Mouse (Mus musculus): ENCODE data around the gene Vps37c.

The Vps37c gene

DNA sequence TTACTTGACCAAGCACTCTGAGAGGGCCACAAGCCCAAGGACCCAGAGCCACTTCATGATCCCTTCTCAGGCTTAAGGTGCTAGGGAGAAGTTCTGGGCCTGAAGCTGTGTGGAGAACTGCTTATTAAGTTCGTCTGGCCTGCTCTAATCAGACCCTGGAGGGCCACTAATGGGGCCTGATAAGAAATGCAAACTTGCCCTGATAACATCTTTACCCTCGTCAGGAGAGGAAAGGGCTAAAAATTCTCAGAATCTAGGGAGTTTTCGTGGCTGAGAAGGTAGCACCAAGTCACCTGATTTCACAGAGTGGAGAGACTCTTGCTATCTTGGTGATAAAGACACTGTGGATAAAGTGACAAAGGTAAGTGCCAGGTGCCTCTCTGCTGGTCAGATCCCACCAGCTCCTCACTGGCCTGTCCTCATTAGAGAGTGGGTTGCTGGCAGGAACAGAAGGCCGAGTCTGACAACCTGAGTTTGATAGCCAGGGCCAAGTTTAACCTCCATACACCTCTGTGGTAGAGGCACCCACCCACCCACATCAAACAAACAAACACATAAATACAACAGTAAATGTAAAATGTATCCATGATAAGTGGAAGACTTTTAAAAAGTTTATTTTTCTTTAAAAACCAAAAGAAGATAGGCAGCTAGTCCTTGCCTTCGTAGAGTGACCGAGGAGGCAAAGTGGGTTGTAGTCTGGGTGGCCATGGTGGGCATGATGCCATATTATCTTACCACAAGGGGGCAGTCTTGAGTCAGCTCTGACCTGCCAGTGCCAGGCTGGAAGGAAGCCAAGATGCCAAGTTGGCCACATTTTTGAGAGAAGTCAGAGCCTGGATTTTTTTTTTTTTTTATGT lies 10.4 kb upstream of the Vps37c start, which contains the start of gene Pga5:
Pga5 (minus strand) TSS at position 157 of the 857 bp plus-strand sequence.
- H3K4me3 ChIP-seq (replicated peaks; ENCODE audit: low read length): no peak within 1 kb of the TSS
- no peaks in the 10 kb centered on the region for H3K9me3 ChIP-seq (ENCODE audit: low read length)
- H3K4me1 ChIP-seq (replicated peaks; ENCODE audit: low read depth, low read length): peaks cover 50% of the 10 kb centered on the region
- no peaks in the 10 kb centered on the region for H3K36me3 ChIP-seq (ENCODE audit: insufficient read depth, low read length)
- peaks cover 23% of the 10 kb centered on the region for H3K27me3 ChIP-seq (ENCODE audit: insufficient read depth, low read length)
- TF ChIP-seq NANOG (IDR thresholded peaks at IDR 0.05; ENCODE audit: borderline replicate concordance, low read length): no peak
- peak; percentile 91 for TF ChIP-seq CTCF (conservative IDR thresholded peaks at IDR 0.05; ENCODE audit: low read length)

- H3K4me1 ChIP-seq (replicated peaks; ENCODE audit: low read depth, low read length): peaks cover 45% of the 10 kb centered on the region
- peaks cover 29% of the 10 kb centered on the region for H3K27me3 ChIP-seq (ENCODE audit: insufficient read depth, low read length)
- H3K9me3 ChIP-seq (ENCODE audit: low read length): no peaks in the 10 kb centered on the region
- no peaks in the 10 kb centered on the region for H3K36me3 ChIP-seq (ENCODE audit: insufficient read depth, low read length)
- no peak overlapping the region for H3K4me3 ChIP-seq (replicated peaks; ENCODE audit: low read length)
- no peak for TF ChIP-seq CTCF (conservative IDR thresholded peaks at IDR 0.05; ENCODE audit: low read length)
- no peak for TF ChIP-seq NANOG (IDR thresholded peaks at IDR 0.05; ENCODE audit: borderline replicate concordance, low read length)
- TF ChIP-seq POU5F1 (IDR thresholded peaks at IDR 0.05; ENCODE audit: borderline replicate concordance, low read length): no peak
Observed at GRCm38 (mm10) chr19:10678772-10679067, 9.8 kb upstream of the Vps37c start.

- TF ChIP-seq POU5F1 (IDR thresholded peaks at IDR 0.05; ENCODE audit: borderline replicate concordance, low read length) (no peak), CTCF (conservative IDR thresholded peaks at IDR 0.05; ENCODE audit: low read length) (no peak), NANOG (IDR thresholded peaks at IDR 0.05; ENCODE audit: borderline replicate concordance, low read length) (no peak)
- H3K27me3 ChIP-seq (ENCODE audit: insufficient read depth, low read length): peaks cover 30% of the 10 kb centered on the region
- H3K9me3 ChIP-seq (ENCODE audit: low read length): no peaks in the 10 kb centered on the region
- no peaks in the 10 kb centered on the region for H3K36me3 ChIP-seq (ENCODE audit: insufficient read depth, low read length)
- peaks cover 16% of the 10 kb centered on the region for H3K4me1 ChIP-seq (replicated peaks; ENCODE audit: low read depth, low read length)
- no peak overlapping the region for H3K4me3 ChIP-seq (replicated peaks; ENCODE audit: low read length)
Observed at GRCm38 (mm10) chr19:10681571-10681970, 7.0 kb upstream of the Vps37c start.

DNA sequence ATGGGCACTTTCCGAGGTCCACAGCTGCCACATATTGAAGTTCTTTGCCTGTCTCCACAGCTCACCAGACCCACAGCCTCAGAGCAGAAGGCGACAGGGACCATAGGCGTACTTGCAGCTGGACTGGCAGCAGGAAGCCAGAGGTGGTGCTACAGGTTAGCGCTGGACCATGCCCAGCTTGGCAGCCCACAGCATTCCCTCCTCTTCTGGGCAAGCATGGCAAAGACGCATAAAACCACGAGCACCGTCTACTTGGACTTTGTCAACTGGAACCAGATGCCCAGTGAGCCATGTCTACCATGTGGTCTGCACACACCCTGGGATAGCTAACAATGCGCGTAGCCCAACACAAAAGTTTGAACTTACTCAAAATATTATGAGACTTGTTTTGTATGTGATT lies 3.5 kb upstream of the Vps37c start:
- TF ChIP-seq CTCF (conservative IDR thresholded peaks at IDR 0.05; ENCODE audit: low read length) (no peak), NANOG (IDR thresholded peaks at IDR 0.05; ENCODE audit: borderline replicate concordance, low read length) (no peak), POU5F1 (IDR thresholded peaks at IDR 0.05; ENCODE audit: borderline replicate concordance, low read length) (no peak)
- Histone ChIP-seq H3K36me3 (ENCODE audit: insufficient read depth, low read length) (no peaks in the 10 kb centered on the region), H3K9me3 (ENCODE audit: low read length) (no peaks in the 10 kb centered on the region), H3K27me3 (ENCODE audit: insufficient read depth, low read length) (peaks cover 24% of the 10 kb centered on the region), H3K4me3 (replicated peaks; ENCODE audit: low read length) (no peak overlapping the region), H3K4me1 (replicated peaks; ENCODE audit: low read depth, low read length) (peaks cover 22% of the 10 kb centered on the region)

- Histone ChIP-seq H3K27me3 (ENCODE audit: insufficient read depth, low read length) (peaks cover 24% of the 10 kb centered on the region), H3K9me3 (ENCODE audit: low read length) (no peaks in the 10 kb centered on the region), H3K4me1 (replicated peaks; ENCODE audit: low read depth, low read length) (peaks cover 26% of the 10 kb centered on the region), H3K36me3 (ENCODE audit: insufficient read depth, low read length) (no peaks in the 10 kb centered on the region), H3K4me3 (replicated peaks; ENCODE audit: low read length) (no peak overlapping the region)
- TF ChIP-seq POU5F1 (IDR thresholded peaks at IDR 0.05; ENCODE audit: borderline replicate concordance, low read length): no peak
- TF ChIP-seq CTCF (conservative IDR thresholded peaks at IDR 0.05; ENCODE audit: low read length): no peak
- no peak for TF ChIP-seq NANOG (IDR thresholded peaks at IDR 0.05; ENCODE audit: borderline replicate concordance, low read length)
Observed at GRCm38 (mm10) chr19:10685727-10686126, 2.8 kb upstream of the Vps37c start.

DNA sequence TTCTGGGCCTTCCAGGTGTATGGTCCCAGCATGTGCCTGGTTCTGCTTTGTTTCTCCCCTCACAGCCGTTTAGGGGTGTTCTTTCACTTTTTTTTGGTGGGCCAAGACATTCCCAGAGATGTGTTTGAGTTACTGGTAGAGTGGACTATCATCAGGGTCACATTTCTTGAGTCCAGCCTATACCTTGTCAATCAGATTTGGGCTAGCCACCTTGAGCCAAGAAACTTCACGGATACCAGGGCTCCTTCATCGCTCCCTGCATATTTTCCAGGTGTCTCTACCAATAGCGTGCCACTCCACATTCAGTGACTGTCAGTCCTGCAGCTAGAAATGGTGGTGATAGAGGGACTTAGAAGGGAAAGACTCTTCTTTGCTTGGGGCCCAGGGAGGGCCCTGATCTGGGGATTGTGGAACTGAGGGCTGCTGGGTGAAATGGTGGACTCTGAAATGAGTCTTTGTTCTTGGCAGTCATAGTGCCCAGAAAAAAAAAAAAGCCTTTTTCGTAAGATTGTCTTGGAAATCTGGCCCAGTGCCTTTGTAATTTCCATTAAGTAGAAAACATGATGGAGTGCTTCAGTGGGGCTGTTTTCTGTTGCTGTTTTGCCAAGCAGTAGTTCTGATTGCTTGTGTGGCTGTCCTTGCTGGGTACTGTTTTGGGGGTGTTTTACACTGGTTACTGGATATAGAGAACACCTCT lies 1.1 kb downstream of the Vps37c start:
- H3K9me3 ChIP-seq (ENCODE audit: low read length): no peaks in the 10 kb centered on the region
- H3K27me3 ChIP-seq (ENCODE audit: insufficient read depth, low read length): peaks cover 8% of the 10 kb centered on the region
- TF ChIP-seq POU5F1 (IDR thresholded peaks at IDR 0.05; ENCODE audit: borderline replicate concordance, low read length) (no peak), CTCF (conservative IDR thresholded peaks at IDR 0.05; ENCODE audit: low read length) (no peak), NANOG (IDR thresholded peaks at IDR 0.05; ENCODE audit: borderline replicate concordance, low read length) (no peak)
- peaks cover 44% of the 10 kb centered on the region for H3K4me1 ChIP-seq (replicated peaks; ENCODE audit: low read depth, low read length)
- H3K36me3 ChIP-seq (ENCODE audit: insufficient read depth, low read length): no peaks in the 10 kb centered on the region; the same call in 1 of the 2 replicates
- H3K4me3 ChIP-seq (replicated peaks; ENCODE audit: low read length): peak overlapping the region; percentile 98

DNA sequence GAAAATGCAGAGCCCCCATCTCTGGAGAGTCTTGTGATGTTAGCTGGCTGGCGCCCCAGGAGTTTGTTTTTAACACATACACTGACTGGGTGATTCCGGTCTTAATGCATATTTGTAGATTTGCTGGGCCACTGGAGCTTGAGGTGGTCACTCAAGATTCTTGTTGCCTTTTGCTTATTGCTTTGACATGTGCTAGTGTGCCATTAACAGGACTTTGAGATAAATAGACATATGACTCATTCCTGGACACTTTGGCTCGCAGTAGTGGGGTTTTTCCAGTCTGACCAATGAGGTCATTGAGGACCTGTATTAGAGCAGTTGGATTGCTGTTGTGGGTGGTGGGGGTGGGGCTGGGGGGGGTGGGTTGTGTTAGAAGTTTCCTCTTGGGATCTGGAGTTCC lies 1.8 kb downstream of the Vps37c start:
- H3K9me3 ChIP-seq (ENCODE audit: low read length): peaks cover 2% of the 10 kb centered on the region; the same call in 1 of the 2 replicates
- no peak overlapping the region for H3K4me3 ChIP-seq (replicated peaks; ENCODE audit: low read length)
- no peaks in the 10 kb centered on the region; the same call in 1 of the 2 replicates for H3K36me3 ChIP-seq (ENCODE audit: insufficient read depth, low read length)
- peaks cover 44% of the 10 kb centered on the region for H3K4me1 ChIP-seq (replicated peaks; ENCODE audit: low read depth, low read length)
- peaks cover 5% of the 10 kb centered on the region; the same call in 1 of the 2 replicates for H3K27me3 ChIP-seq (ENCODE audit: insufficient read depth, low read length)
- TF ChIP-seq NANOG (IDR thresholded peaks at IDR 0.05; ENCODE audit: borderline replicate concordance, low read length) (no peak), POU5F1 (IDR thresholded peaks at IDR 0.05; ENCODE audit: borderline replicate concordance, low read length) (no peak), CTCF (conservative IDR thresholded peaks at IDR 0.05; ENCODE audit: low read length) (no peak)

- H3K9me3 ChIP-seq (ENCODE audit: low read length): peaks cover 10% of the 10 kb centered on the region
- no peak overlapping the region for H3K4me3 ChIP-seq (replicated peaks; ENCODE audit: low read length)
- no peaks in the 10 kb centered on the region; the same call in 1 of the 2 replicates for H3K36me3 ChIP-seq (ENCODE audit: insufficient read depth, low read length)
- TF ChIP-seq POU5F1 (IDR thresholded peaks at IDR 0.05; ENCODE audit: borderline replicate concordance, low read length): no peak
- TF ChIP-seq CTCF (conservative IDR thresholded peaks at IDR 0.05; ENCODE audit: low read length): no peak
- no peak for TF ChIP-seq NANOG (IDR thresholded peaks at IDR 0.05; ENCODE audit: borderline replicate concordance, low read length)
- H3K4me1 ChIP-seq (replicated peaks; ENCODE audit: low read depth, low read length): peaks cover 44% of the 10 kb centered on the region
- H3K27me3 ChIP-seq (ENCODE audit: insufficient read depth, low read length): no peaks in the 10 kb centered on the region
Observed at GRCm38 (mm10) chr19:10691121-10691520, 2.6 kb downstream of the Vps37c start.
